Mouse (Mus musculus) G1E (cell line): Measurements from ENCODE around the gene Zfp36l2. TPM values are rescaled to one million over a fixed set of nuclear protein-coding genes. Genes with fewer than 3 reads are reported as not detected.

Source experiments
- ATAC-seq: 2 replicates; pipeline ENCODE4 v1.8.0; 2016; ENCODE audit warnings: mild to moderate bottlenecking; ENCODE audit not compliant: insufficient number of reproducible peaks, poor library complexity, low FRiP score, severe bottlenecking; ENCODE audit errors: extremely low read depth
- DNase-seq: peaks from one replicate; pipeline ENCODE4 v3.0.0; 2012; ENCODE audit warnings: low spot score
- H3K27me3 ChIP-seq: 2 replicates; pipeline ENCODE4 v1.6.1; 2012; ENCODE audit warnings: mild to moderate bottlenecking, low read length, inconsistent platforms; ENCODE audit not compliant: insufficient read depth
- H3K36me3 ChIP-seq: replicated peaks from 2 replicates; pipeline ENCODE3; 2012; ENCODE audit warnings: mild to moderate bottlenecking, inconsistent platforms
- H3K4me1 ChIP-seq: 2 replicates; pipeline ENCODE4 v1.6.1; 2012; ENCODE audit warnings: low read depth, low read length, inconsistent platforms, mixed read lengths; ENCODE audit not compliant: insufficient read depth
- H3K4me3 ChIP-seq: 2 replicates; pipeline ENCODE4 v1.5.1; 2012; ENCODE audit warnings: low read depth, mild to moderate bottlenecking, inconsistent platforms, low read length, moderate library complexity, mixed read lengths
- H3K9me3 ChIP-seq: replicated peaks from 2 replicates; pipeline ENCODE4 v1.6.1; 2012; ENCODE audit warnings: inconsistent platforms
- CTCF ChIP-seq: IDR thresholded peaks from 2 replicates; pipeline ENCODE4 v1.5.1; 2012; ENCODE audit warnings: low read depth, low read length, inconsistent platforms, mixed read lengths
- GATA1 ChIP-seq: IDR thresholded peaks from 2 replicates; pipeline ENCODE4 v1.6.1; 2012; ENCODE audit warnings: borderline replicate concordance, low read length, inconsistent platforms, mixed read lengths
- GATA2 ChIP-seq: IDR thresholded peaks from 2 replicates; pipeline ENCODE4 v1.6.1; 2012; ENCODE audit warnings: low read depth, low read length, inconsistent platforms, borderline replicate concordance
- POLR2AphosphoS5 ChIP-seq: IDR thresholded peaks from 2 replicates; pipeline ENCODE4 v1.6.1; 2012; ENCODE audit warnings: low read depth, low read length, inconsistent platforms; ENCODE audit not compliant: insufficient replicate concordance
- TAL1 ChIP-seq: conservative IDR thresholded peaks from 2 replicates; pipeline ENCODE4 v1.6.1; 2012; ENCODE audit warnings: low read depth, low read length, inconsistent platforms, mixed read lengths
- polyA plus RNA-seq: library from polyadenylated mRNA; stranded (reverse); fragments of >175 nt; gene quantifications from 2 replicates; pipeline ENCODE4 v1.2.3, GENCODE M21; 2012
- total RNA-seq, 2 experiments: library from RNA; stranded (forward) in 1 of 2; stranded (reverse) in 1 of 2; fragments of 200-1000 nt in 1 of 2; fragments of >200 nt in 1 of 2; fragmentation: Nextera tagmentation in 1 of 2; gene quantifications; 2 replicates each; pipeline ENCODE4 v1.2.3; 2014 to 2017

Gene Zfp36l2
- total and polyA plus RNA-seq, 3 experiments, result 112 to 884 (median 417) TPM

- DNase-seq, result no peak
- Histone ChIP-seq H3K9me3 (no peaks in the 10 kb centered on the region), H3K4me3 (peak overlapping the region; percentile 38; the same call in 1 of the 2 replicates), H3K27me3 (no peaks in the 10 kb centered on the region), H3K4me1 (peaks cover 93% of the 10 kb centered on the region), H3K36me3 (no peaks in the 10 kb centered on the region)
- no peak for ATAC-seq
- TF ChIP-seq TAL1 (no peak), POLR2AphosphoS5 (no peak), CTCF (no peak), GATA1 (no peak)
These were observed 44.4 kb downstream of the Zfp36l2 start for GRCm38 (mm10) chr17:84143219-84143844.

- no peaks in the 10 kb centered on the region for H3K27me3 ChIP-seq
- no peaks in the 10 kb centered on the region for H3K9me3 ChIP-seq
- ATAC-seq (no peak), DNase-seq (no peak)
- H3K4me3 ChIP-seq, result no peak overlapping the region
- TF ChIP-seq TAL1, result no peak
- TF ChIP-seq POLR2AphosphoS5, result no peak
- TF ChIP-seq CTCF, result no peak
- no peak for TF ChIP-seq GATA2
- no peak for TF ChIP-seq GATA1
- no peaks in the 10 kb centered on the region for H3K36me3 ChIP-seq
- H3K4me1 ChIP-seq, result peaks cover 90% of the 10 kb centered on the region
These were observed 46.1 kb downstream of the Zfp36l2 start for GRCm38 (mm10) chr17:84141691-84142090.

GRCm38 (mm10) chr17:84140822-84141507 lies 46.8 kb downstream of the Zfp36l2 start:
- DNase-seq (no peak), ATAC-seq (peak; percentile 15; the same call in 1 of the 2 replicates)
- Histone ChIP-seq H3K4me3 (no peak overlapping the region), H3K4me1 (peaks cover 90% of the 10 kb centered on the region), H3K36me3 (no peaks in the 10 kb centered on the region), H3K9me3 (no peaks in the 10 kb centered on the region), H3K27me3 (no peaks in the 10 kb centered on the region)
- TF ChIP-seq POLR2AphosphoS5 (no peak), TAL1 (no peak)

- H3K36me3 ChIP-seq, result no peaks in the 10 kb centered on the region
- no peak overlapping the region for H3K4me3 ChIP-seq
- no peaks in the 10 kb centered on the region for H3K27me3 ChIP-seq
- DNase-seq (no peak), ATAC-seq (no peak)
- H3K9me3 ChIP-seq, result no peaks in the 10 kb centered on the region
- TF ChIP-seq POLR2AphosphoS5 (no peak), GATA1 (no peak), GATA2 (no peak), TAL1 (no peak), CTCF (no peak)
- peaks cover 79% of the 10 kb centered on the region for H3K4me1 ChIP-seq
These were observed 50.2 kb downstream of the Zfp36l2 start for GRCm38 (mm10) chr17:84137393-84138171.

GRCm38 (mm10) chr17:84136669-84137392 lies 50.9 kb downstream of the Zfp36l2 start:
- ATAC-seq (no peak), DNase-seq (no peak)
- Histone ChIP-seq H3K4me3 (no peak overlapping the region), H3K4me1 (peaks cover 73% of the 10 kb centered on the region), H3K9me3 (no peaks in the 10 kb centered on the region), H3K27me3 (no peaks in the 10 kb centered on the region), H3K36me3 (no peaks in the 10 kb centered on the region)
- no peak for TF ChIP-seq TAL1

- ATAC-seq (no peak), DNase-seq (no peak)
- H3K36me3 ChIP-seq, result no peaks in the 10 kb centered on the region
- H3K4me1 ChIP-seq, result peaks cover 72% of the 10 kb centered on the region
- no peaks in the 10 kb centered on the region for H3K27me3 ChIP-seq
- H3K9me3 ChIP-seq, result no peaks in the 10 kb centered on the region
- no peak for TF ChIP-seq GATA1
- TF ChIP-seq GATA2, result no peak
- TF ChIP-seq CTCF, result no peak
- TF ChIP-seq TAL1, result no peak
- no peak for TF ChIP-seq POLR2AphosphoS5
- H3K4me3 ChIP-seq, result no peak overlapping the region
These were observed 51.5 kb downstream of the Zfp36l2 start for GRCm38 (mm10) chr17:84136217-84136616.
